Mouse (Mus musculus) heart, embryonic 10.5 days (tissue): ENCODE results near the gene Larp4. TPM values are rescaled to one million over a fixed set of nuclear protein-coding genes. Genes with fewer than 3 reads are reported as not detected.
A peak's percentile ranks its signal among the peaks of the same experiment; 100 is the strongest.
"Not testable (repeated sequence)": the region's sequence is repeated elsewhere in the genome, so short reads cannot be mapped to it uniquely, and the experiment has no call there.

Experiments used
- DNase-seq: peaks from one replicate; pipeline ENCODE4 v3.0.0-alpha.2; 2017; ENCODE audit warnings: low spot score
- H3K27ac ChIP-seq: fragments of 300-500 bp; sonication (generic); 2 replicates; pipeline ENCODE4 v1.5.1; 2016; ENCODE audit warnings: mild to moderate bottlenecking
- H3K27me3 ChIP-seq: fragments of 300-500 bp; sonication (generic); 2 replicates; pipeline ENCODE4 v1.6.1; 2016; ENCODE audit warnings: mild to moderate bottlenecking; ENCODE audit not compliant: poor library complexity, insufficient read depth, severe bottlenecking
- H3K36me3 ChIP-seq: fragments of 300-500 bp; sonication (generic); 2 replicates; pipeline ENCODE4 v1.6.1; 2016; ENCODE audit warnings: mild to moderate bottlenecking, moderate library complexity
- H3K4me1 ChIP-seq: fragments of 300-500 bp; sonication (generic); 2 replicates; pipeline ENCODE4 v1.6.1; 2016; ENCODE audit warnings: mild to moderate bottlenecking
- H3K4me3 ChIP-seq: fragments of 300-500 bp; sonication (generic); 2 replicates; pipeline ENCODE4 v1.5.1; 2016; ENCODE audit warnings: mild to moderate bottlenecking, moderate library complexity
- H3K9me3 ChIP-seq: fragments of 300-500 bp; sonication (generic); 2 replicates; pipeline ENCODE4 v1.6.1; 2016; ENCODE audit warnings: mild to moderate bottlenecking, moderate library complexity
- WGBS: fragments of 180-500 bp; shearing (Covaris S2); methylation state at CpG from one replicate; pipeline ENCODE4 v1.1.7; 2016; 5-methylcytosine and 5-hydroxymethylcytosine counted together
- polyA plus RNA-seq: library from polyadenylated mRNA; unstranded; fragments of >200 nt; fragmentation: Nextera tagmentation; extraction: Ambion mirVana; gene quantifications from 2 replicates; pipeline ENCODE4 v1.2.1, GENCODE M21; 2016

Larp4 gene
- polyA plus RNA-seq, 1 experiment from 2014 or later, result 41.2 TPM

DNA sequence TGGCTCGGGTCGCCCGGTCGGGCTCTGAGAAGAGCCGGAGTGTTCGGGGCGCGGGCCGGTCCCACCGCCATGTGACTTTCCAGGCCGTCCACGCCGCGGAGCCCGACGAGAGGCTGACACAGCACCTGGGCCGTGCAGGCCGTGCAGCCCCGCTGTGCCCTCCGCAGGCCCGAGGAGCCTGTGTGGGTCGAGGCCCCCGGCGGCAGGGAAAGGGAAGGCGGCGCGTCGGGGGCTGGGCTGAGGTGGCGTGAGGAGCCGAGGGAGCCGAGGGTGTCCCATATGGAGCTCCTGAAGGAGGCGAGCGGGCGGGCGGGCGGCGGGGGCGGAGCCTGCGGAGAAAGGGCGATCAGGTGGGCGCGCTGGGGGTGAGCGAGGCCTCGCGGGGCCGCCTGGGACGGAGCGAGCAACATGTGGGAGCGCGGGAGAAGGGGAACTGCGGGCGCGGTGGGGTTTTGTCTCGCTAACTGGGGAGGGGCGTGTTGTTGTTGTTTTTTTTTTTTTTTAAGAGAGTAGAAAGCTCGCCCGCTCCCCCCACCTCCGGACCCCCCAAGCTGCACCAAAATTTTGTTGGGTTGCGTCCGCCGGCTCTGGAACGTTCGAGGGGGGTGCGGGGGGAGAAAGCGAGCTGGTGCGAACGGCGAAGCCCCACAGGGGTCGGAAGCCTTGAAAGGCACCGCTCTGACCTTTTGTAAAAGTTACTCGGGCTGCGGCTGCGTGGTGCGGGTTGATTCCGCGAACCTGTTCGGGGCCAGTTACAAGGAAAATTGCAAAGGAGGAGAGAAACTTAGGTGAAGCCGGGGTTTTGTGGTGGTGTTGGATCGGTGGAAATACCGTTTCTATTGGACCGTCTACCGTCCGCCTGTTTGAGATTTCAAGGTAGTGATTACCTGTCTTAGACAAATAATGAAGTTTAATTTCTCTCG is 3.4 kb downstream of the Larp4 start:
- peak overlapping the region; percentile 99 for H3K4me3 ChIP-seq
- no peaks in the 10 kb centered on the region for H3K27me3 ChIP-seq
- under 1% methylated on average over 83 of the region's 84 CpGs for WGBS
- H3K36me3 ChIP-seq, result no peaks in the 10 kb centered on the region
- peak; percentile 94 for DNase-seq
- H3K4me1 ChIP-seq, result peaks cover 3% of the 10 kb centered on the region; the same call in 1 of the 2 replicates
- H3K27ac ChIP-seq, result peak overlapping the region; percentile 99
- H3K9me3 ChIP-seq, result no peaks in the 10 kb centered on the region

DNA sequence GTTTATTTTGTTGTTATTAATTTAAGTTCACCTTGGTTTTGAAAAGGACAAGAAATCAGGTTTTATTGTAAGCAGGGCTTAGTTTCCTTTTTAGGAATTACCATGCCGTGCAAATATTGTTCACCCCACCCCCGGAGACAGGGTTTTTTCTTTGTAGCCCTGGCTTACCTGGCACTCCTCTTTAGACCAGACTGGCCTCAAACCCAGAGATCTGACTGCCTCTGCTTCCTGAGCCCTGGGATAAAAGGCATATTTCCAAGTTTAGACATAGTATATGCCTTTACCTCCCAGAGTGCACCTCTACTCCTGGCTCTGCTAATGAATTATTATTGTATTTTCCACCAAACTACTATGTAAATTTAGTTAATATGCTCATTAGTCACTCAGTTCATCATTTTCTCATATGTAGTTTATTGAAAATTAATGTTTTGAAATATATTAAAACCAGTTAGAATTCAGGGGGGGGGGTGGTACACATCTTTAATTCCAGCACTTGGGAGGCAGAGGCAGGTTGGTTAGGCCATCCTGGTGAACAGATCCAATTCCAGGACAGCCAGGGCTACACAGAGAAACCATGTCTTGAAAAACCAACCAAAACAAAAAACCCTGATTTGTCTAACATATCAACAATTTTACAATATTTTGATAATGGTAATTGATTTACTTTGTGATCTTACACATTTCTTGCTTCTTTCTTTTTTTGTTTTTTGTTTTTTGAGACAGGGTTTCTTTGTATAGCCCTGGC is 4.8 kb downstream of the Larp4 start:
- Histone ChIP-seq H3K36me3 (no peaks in the 10 kb centered on the region), H3K4me3 (peak overlapping the region; percentile 99; the same call in 1 of the 2 replicates), H3K27me3 (no peaks in the 10 kb centered on the region), H3K27ac (no peak overlapping the region), H3K4me1 (peaks cover 3% of the 10 kb centered on the region; the same call in 1 of the 2 replicates), H3K9me3 (no peaks in the 10 kb centered on the region)
- 81% methylated on average over 2 of the region's 2 CpGs for WGBS
- no peak for DNase-seq

DNA sequence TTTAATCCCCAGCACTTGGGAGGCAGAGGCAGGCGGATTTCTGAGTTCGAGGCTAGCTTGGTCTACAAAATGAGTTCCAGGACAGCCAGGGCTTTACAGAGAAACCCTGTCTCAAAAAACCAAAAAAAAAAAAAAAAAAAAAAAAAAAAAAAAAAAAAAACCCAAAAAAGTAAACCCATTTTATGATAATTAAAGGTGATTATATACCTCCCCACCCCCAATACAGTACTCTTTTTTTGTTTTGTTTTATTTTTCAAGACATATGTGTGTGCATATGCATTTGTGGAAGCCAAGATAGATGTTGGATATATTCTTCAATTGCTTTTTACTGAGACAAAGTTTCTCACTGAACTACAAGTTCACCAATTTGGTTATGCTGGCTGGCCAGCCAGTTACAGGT is 6.3 kb downstream of the Larp4 start:
- DNase-seq, H3K36me3 ChIP-seq, H3K4me3 ChIP-seq, H3K27me3 ChIP-seq, H3K4me1 ChIP-seq, H3K27ac ChIP-seq, H3K9me3 ChIP-seq: not testable (repeated sequence)
- 96% methylated on average over 2 of the region's 2 CpGs for WGBS

DNA sequence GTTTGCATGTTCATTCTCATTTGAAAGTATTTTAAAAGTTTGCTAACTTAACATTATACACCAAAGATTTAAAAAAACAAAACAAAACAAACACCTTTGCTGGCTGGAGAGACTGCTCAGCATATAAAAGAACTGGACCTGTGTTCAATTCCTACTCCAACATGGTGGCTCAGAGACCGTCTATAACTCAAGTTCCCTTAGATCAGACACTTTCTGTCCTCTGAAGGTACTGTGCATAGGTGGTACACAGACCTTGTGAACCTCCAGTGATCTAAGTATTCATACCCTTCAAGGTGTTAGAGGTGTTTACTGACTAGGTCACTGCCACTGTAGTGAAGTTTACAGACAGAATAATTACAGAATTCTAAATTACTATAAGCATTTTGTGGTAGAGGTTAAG is 9.4 kb downstream of the Larp4 start:
- no peaks in the 10 kb centered on the region for H3K9me3 ChIP-seq
- no peak for DNase-seq
- peaks cover 6% of the 10 kb centered on the region; the same call in 1 of the 2 replicates for H3K4me1 ChIP-seq
- H3K4me3 ChIP-seq, result no peak overlapping the region
- no peaks in the 10 kb centered on the region for H3K27me3 ChIP-seq
- WGBS, result 91% methylated on average over 1 of the region's 1 CpGs
- no peaks in the 10 kb centered on the region for H3K36me3 ChIP-seq
- no peak overlapping the region for H3K27ac ChIP-seq

DNA sequence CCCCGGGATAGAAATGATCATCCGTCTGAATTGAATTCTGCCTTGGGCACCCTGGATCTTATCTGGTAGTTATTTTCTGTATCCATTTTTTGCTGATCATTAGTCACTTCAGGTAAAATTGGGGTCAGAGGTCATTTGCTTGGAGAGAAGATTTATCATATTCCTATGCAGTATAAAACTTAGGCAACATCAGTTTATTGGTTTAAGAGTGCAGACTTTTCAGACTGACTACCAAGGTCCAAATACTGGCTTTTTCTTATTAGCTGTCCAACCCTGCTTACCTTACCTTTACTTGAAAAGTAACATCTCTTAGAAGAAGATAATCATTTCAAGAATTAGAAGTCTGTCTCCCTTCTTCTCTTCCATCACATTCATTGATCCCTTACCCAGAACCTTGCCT is 9.8 kb downstream of the Larp4 start:
- H3K27ac ChIP-seq, result no peak overlapping the region
- no peak overlapping the region for H3K4me3 ChIP-seq
- no peaks in the 10 kb centered on the region for H3K36me3 ChIP-seq
- DNase-seq, result no peak
- peaks cover 3% of the 10 kb centered on the region; the same call in 1 of the 2 replicates for H3K4me1 ChIP-seq
- 86% methylated on average over 2 of the region's 2 CpGs for WGBS
- no peaks in the 10 kb centered on the region for H3K9me3 ChIP-seq
- no peaks in the 10 kb centered on the region for H3K27me3 ChIP-seq

DNA sequence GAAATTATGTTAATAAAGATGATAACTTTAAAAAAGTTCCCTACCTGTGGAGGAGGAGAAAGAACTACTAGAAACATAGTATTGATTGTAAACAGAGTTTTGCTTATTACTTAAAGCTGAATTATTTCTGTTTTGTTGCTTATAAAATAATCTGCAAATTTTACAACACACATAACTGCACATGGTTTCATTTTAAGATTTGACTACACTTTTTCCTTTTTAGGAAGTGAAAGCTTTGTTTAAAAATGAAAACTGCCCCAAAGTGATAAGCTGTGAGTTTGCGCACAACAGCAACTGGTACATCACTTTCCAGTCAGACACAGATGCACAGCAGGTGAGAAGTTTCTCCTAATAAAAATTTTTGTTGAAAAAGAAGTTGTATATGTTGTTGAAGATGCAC is 23.2 kb downstream of the Larp4 start:
- H3K36me3 ChIP-seq, result peaks cover 84% of the 10 kb centered on the region

DNA sequence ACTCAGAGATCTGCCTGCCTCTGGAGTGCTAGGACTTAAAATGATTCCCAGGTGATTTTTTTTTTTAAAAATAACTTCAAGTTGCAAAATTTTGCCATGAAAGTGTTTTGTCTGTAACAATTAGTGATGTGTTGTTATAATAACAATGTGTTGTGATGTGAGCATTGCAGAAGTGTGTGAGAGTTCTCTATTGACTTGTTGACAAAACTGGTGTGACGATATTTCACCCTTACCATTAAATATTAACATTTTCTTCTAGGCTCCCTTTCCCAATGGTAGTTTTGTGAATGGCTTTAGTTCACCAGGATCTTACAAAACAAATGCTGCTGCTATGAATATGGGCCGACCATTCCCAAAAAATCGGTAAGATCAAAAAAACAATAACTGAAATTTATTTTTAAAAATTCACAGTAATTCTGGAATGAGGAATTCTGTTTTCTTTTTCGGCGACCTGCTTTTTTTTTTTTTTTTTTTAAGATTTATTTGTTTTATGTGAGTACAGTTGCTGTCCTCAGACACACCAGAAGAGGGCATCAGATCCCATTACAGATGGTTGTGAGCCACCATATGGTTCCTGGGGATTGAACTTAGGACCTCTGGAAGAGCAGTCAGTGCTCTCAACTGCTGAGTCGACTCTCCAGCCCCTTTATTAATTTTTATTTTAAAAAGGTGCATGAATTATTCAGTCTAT is 27.4 kb downstream of the Larp4 start:
- Histone ChIP-seq H3K9me3 (no peaks in the 10 kb centered on the region), H3K36me3 (peaks cover 86% of the 10 kb centered on the region), H3K27ac (no peak overlapping the region), H3K4me1 (no peaks in the 10 kb centered on the region), H3K4me3 (no peak overlapping the region), H3K27me3 (no peaks in the 10 kb centered on the region)
- no peak for DNase-seq
- WGBS, result 94% methylated on average over 6 of the region's 6 CpGs

More for the DNA sequence above, 23.2 kb downstream of the Larp4 start:
- Histone ChIP-seq H3K4me1 (no peaks in the 10 kb centered on the region), H3K27ac (no peak overlapping the region), H3K9me3 (no peaks in the 10 kb centered on the region), H3K4me3 (no peak overlapping the region), H3K27me3 (no peaks in the 10 kb centered on the region)
- WGBS, result 97% methylated on average over 1 of the region's 1 CpGs
- no peak for DNase-seq

DNA sequence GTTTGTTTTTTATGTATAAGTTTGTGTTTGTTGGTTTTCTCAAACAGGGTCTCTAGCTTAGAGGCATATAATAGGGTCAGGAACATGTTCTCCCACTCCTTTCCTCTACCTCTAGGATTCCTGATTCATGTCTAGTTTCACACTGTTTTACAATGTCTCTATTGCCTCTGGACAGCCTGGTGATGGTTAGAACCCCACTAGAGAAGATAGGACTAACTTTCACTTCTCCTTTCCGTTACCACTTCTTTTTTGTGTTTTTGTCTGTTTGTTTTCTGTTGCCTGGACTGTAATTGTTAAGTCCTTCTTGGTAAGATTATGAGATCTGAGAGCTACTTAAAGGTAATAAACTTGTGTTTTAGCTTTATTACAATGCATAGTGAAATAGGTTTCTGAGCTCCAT is 29.5 kb downstream of the Larp4 start:
- Histone ChIP-seq H3K36me3 (peaks cover 90% of the 10 kb centered on the region), H3K4me1 (no peaks in the 10 kb centered on the region), H3K9me3 (no peaks in the 10 kb centered on the region), H3K27me3 (no peaks in the 10 kb centered on the region), H3K4me3 (no peak overlapping the region), H3K27ac (no peak overlapping the region)
- DNase-seq, result no peak
- WGBS, result 90% methylated on average over 1 of the region's 1 CpGs

DNA sequence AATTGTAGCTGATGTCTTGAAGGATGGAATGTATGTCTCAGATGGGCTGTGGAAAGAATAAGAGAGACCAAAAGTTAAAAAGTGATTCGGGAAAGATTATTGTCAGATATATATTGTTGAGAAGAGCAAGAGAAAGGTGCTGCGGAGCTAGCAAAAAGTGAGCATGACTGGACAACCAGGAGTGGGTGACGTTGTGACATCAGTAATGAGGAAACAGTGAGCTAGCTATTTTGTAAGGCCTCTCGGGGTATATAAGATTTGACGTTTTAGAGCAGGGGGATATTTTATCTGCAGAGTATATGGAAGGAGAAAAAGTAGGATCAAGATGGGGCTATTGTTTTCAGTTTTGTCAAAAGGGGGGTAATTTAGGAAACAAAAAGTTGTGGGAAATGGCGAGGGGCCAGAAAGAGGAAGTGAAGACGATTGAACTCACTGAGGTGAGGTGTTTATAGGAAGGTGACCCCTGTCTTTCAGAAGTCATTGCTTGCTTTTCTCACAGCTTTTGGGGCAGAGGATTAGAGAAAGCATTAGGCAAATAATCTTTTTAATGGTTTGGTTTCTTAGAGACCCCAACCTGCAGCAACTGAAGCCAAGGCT is 34.9 kb downstream of the Larp4 start:
- Histone ChIP-seq H3K4me1 (peaks cover 6% of the 10 kb centered on the region; the same call in 1 of the 2 replicates), H3K36me3 (peaks cover 95% of the 10 kb centered on the region), H3K9me3 (no peaks in the 10 kb centered on the region), H3K27me3 (no peaks in the 10 kb centered on the region), H3K4me3 (no peak overlapping the region), H3K27ac (no peak overlapping the region)
- WGBS, result 91% methylated on average over 7 of the region's 7 CpGs
- DNase-seq, result no peak

DNA sequence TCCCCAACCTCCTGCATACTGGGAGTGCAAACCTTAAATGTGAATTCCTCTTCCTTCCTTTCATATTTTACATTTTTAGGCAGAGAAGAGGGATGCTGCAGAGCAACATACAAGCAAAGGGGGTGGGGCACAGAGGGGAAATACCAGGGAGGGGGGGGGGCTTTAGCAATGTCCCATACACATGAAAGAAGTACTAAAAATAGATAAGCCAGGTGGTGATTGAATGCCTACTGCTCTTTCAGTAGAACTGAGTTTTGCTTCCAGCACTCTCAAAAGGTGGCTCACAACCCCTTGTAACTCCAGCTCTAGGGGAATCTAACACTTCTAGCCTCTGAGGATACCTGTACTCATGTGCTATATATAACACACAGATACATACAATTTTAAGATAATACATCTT is 36.3 kb downstream of the Larp4 start:
- Histone ChIP-seq H3K9me3 (no peaks in the 10 kb centered on the region), H3K36me3 (peaks cover 96% of the 10 kb centered on the region), H3K27ac (no peak overlapping the region), H3K27me3 (no peaks in the 10 kb centered on the region), H3K4me1 (peaks cover 6% of the 10 kb centered on the region; the same call in 1 of the 2 replicates), H3K4me3 (no peak overlapping the region)
- DNase-seq, result no peak

DNA sequence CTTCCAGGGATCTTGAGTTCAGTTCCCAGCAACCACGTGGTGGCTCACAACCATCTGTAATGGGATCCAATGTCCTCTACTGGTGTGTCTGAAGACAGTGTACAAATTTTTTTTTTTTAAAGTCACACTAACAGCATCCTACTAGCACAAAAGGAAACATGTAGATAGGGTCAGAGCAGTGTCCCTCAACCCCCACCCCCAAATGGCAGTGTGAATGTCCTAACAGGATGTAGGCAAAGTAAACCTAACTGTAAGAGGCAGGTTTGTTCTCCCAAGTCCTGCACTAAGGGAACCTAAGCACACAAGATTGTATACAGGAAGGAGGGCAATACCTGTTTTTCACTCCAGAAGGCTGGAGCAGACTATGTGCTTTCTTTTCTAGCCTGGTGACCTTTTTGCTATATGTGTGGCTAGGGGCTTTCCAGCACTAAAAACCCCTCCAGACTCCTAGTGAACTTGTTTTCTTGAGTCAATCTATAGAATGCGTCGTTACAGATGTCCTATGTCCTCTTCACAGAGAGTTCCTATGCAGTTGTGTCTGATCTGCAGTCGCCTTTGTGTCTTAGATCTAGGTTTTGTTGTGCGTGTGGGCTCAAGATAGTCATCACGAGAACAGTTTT is 48.5 kb downstream of the Larp4 start:
- Histone ChIP-seq H3K27ac (no peak overlapping the region), H3K36me3 (peaks cover 15% of the 10 kb centered on the region), H3K4me3 (no peak overlapping the region), H3K9me3 (no peaks in the 10 kb centered on the region), H3K4me1 (no peaks in the 10 kb centered on the region), H3K27me3 (no peaks in the 10 kb centered on the region)
- 78% methylated on average over 6 of the region's 6 CpGs for WGBS
- DNase-seq, result no peak

DNA sequence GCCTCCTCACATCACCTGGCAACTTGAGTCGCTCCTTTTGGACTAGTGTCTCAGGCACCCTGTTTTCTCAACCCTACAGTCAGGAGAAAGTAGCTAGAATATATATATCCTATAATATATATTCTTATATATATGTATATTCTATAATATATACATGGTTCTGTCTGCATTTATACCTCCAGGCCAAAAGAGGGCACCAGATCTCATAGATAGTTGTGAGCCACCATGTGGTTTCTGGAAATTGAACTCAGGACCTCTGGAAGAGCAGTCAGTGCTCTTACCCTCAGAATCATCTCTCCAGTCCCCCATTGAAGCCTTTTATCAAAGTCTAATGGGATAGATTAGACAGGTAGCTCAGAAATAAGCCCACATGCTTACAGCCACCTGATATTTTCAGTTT is 51.3 kb downstream of the Larp4 start:
- Histone ChIP-seq H3K27ac (no peak overlapping the region), H3K9me3 (no peaks in the 10 kb centered on the region), H3K27me3 (no peaks in the 10 kb centered on the region), H3K4me1 (peaks cover 5% of the 10 kb centered on the region; the same call in 1 of the 2 replicates), H3K36me3 (peaks cover 8% of the 10 kb centered on the region), H3K4me3 (no peak overlapping the region)
- WGBS, result 93% methylated on average over 1 of the region's 1 CpGs
- no peak for DNase-seq
